Mouse (Mus musculus) forebrain, embryonic 15.5 days (tissue): ENCODE results near the gene Wnt7a. TPM values are rescaled to one million over a fixed set of nuclear protein-coding genes. Genes with fewer than 3 reads are reported as not detected.

ENCODE experiments used
- ATAC-seq: fragments of 200-750 bp; cut with Nextera tagmentation; replicated peaks from 2 replicates; pipeline ENCODE4 v1.8.0; 2017; ENCODE audit warnings: mild to moderate bottlenecking, moderate TSS enrichment, moderate library complexity
- H3K27ac ChIP-seq: fragments of 300-500 bp; sonication (generic); replicated peaks from 2 replicates; pipeline ENCODE4 v1.5.1; 2015; ENCODE audit warnings: mild to moderate bottlenecking, inconsistent platforms
- H3K27me3 ChIP-seq: fragments of 300-500 bp; sonication (generic); 2 replicates; pipeline ENCODE4 v1.6.1; 2015; ENCODE audit warnings: inconsistent platforms
- H3K36me3 ChIP-seq: fragments of 300-500 bp; sonication (generic); 2 replicates; pipeline ENCODE4 v1.6.1; 2015; ENCODE audit warnings: mild to moderate bottlenecking, inconsistent platforms
- H3K4me1 ChIP-seq: fragments of 300-500 bp; sonication (generic); 2 replicates; pipeline ENCODE4 v1.6.1; 2015; ENCODE audit warnings: inconsistent platforms
- H3K4me2 ChIP-seq: fragments of 300-500 bp; sonication (generic); replicated peaks from 2 replicates; pipeline ENCODE4 v1.6.1; 2015; ENCODE audit warnings: mild to moderate bottlenecking, inconsistent platforms
- H3K4me3 ChIP-seq: fragments of 300-500 bp; sonication (generic); 2 replicates; pipeline ENCODE4 v1.5.1; 2015; ENCODE audit warnings: mild to moderate bottlenecking, inconsistent platforms
- H3K9ac ChIP-seq: fragments of 300-500 bp; sonication (generic); replicated peaks from 2 replicates; pipeline ENCODE4 v1.6.1; 2015; ENCODE audit warnings: mild to moderate bottlenecking, inconsistent platforms
- H3K9me3 ChIP-seq: fragments of 300-500 bp; sonication (generic); 2 replicates; pipeline ENCODE4 v1.6.1; 2016; ENCODE audit warnings: inconsistent platforms
- WGBS: fragments of 180-500 bp; shearing (Covaris S2); methylation state at CpG from one replicate; pipeline ENCODE4 v1.1.7; 2015; ENCODE audit warnings: mixed read lengths; 5-methylcytosine and 5-hydroxymethylcytosine counted together
- polyA plus RNA-seq: library from polyadenylated mRNA; unstranded; fragments of >200 nt; fragmentation: Nextera tagmentation; extraction: Ambion mirVana; gene quantifications from 2 replicates; pipeline ENCODE4 v1.2.1, GENCODE M21; 2015

The Wnt7a gene
- polyA plus RNA-seq, 1 experiment from 2014 or later = 24.4 TPM

GRCm38 (mm10) chr6:91414890-91415289, 3.7 kb upstream of the Wnt7a start:
- peaks cover 15% of the 10 kb centered on the region for H3K4me1 ChIP-seq
- H3K9me3 ChIP-seq = no peaks in the 10 kb centered on the region
- no peaks in the 10 kb centered on the region for H3K36me3 ChIP-seq
- no peak overlapping the region for H3K4me2 ChIP-seq
- no peak overlapping the region for H3K4me3 ChIP-seq
- 0% methylated on average over 4 of the region's 4 CpGs for WGBS
- no peak for ATAC-seq
- H3K27ac ChIP-seq = no peak overlapping the region
- H3K27me3 ChIP-seq = 0 out of 2 replicates have a peak, but pooled peaks cover 5% of the 10 kb centered on the region
- no peak overlapping the region for H3K9ac ChIP-seq

DNA sequence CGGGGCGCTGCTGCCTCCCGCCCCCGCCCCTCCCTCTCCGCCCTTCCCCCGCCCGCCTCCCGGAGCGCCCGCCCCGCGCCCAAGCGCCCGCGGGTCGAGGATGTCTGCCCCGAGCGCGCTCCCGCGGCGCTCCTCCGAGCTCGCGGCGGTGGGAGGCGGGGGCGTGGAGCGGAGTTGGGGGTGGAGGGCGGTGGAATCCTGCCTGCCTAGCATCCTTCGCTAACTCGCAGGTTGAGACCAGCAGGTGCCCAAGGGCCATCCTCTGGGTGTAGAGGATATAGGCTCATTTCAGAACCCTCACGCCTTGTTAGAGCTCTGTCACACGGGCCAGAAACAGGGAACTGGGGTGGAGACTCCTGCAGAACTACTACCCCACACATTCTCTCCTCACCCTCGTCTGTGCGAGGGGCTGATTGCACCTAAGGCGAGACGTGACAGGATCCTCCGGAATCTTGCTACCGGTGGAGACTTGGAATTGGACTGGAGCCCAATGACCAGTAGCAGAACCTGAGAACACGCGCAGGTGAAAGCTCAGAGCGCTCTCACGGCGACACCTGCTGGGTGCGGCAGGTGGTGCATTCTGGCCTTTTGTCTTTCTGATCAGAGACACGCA, 312 bp upstream of the Wnt7a start:
- H3K4me1 ChIP-seq = peaks cover 31% of the 10 kb centered on the region
- peak overlapping the region; percentile 83 for H3K9ac ChIP-seq
- peak overlapping the region; percentile 91 for H3K4me2 ChIP-seq
- peak overlapping the region; percentile 93 for H3K4me3 ChIP-seq
- peaks cover 7% of the 10 kb centered on the region for H3K36me3 ChIP-seq
- H3K27me3 ChIP-seq = 0 out of 2 replicates have a peak, but pooled peaks cover 3% of the 10 kb centered on the region
- WGBS = under 1% methylated on average over 41 of the region's 47 CpGs
- H3K27ac ChIP-seq = peak overlapping the region; percentile 90
- no peaks in the 10 kb centered on the region for H3K9me3 ChIP-seq
- ATAC-seq = peak; percentile 62

DNA sequence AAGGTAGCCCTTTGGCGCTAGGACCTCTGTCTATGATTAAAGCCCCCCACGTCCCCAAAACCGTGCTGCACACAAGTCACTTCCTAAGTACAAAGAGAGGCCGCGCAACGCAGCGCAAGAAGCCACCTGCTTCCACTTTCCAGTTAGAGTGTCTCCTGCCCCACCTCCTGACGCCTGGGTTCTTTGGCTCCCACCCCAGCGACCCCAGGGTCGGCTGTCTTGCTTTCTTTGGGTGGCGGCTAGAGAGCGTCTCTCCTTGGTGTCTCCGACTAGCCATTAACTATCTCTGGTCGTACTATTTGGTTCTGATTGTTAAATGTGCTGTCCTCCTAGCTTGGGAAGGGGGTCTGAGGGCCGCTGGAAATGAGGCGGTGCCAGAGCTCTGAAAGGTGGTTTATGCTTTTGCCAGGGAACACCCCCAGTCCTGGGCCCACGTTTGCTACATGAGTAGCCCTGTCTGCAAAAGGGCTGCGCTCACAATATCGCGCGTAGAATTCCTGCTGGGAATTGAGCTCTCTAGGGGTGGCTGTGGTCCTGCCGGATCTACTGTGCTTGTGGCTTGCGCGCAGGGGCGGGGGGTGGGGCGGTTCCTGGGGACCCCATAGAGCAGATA, 889 bp downstream of the Wnt7a start:
- H3K4me3 ChIP-seq = peak overlapping the region; percentile 93
- 0 out of 2 replicates have a peak, but pooled peaks cover 3% of the 10 kb centered on the region for H3K27me3 ChIP-seq
- H3K9ac ChIP-seq = peak overlapping the region; percentile 83
- peaks cover 31% of the 10 kb centered on the region for H3K4me1 ChIP-seq
- H3K36me3 ChIP-seq = peaks cover 19% of the 10 kb centered on the region
- WGBS = 0% methylated on average over 26 of the region's 26 CpGs
- H3K27ac ChIP-seq = peak overlapping the region; percentile 90
- peak; percentile 36 for ATAC-seq
- peak overlapping the region; percentile 91 for H3K4me2 ChIP-seq
- H3K9me3 ChIP-seq = no peaks in the 10 kb centered on the region

DNA sequence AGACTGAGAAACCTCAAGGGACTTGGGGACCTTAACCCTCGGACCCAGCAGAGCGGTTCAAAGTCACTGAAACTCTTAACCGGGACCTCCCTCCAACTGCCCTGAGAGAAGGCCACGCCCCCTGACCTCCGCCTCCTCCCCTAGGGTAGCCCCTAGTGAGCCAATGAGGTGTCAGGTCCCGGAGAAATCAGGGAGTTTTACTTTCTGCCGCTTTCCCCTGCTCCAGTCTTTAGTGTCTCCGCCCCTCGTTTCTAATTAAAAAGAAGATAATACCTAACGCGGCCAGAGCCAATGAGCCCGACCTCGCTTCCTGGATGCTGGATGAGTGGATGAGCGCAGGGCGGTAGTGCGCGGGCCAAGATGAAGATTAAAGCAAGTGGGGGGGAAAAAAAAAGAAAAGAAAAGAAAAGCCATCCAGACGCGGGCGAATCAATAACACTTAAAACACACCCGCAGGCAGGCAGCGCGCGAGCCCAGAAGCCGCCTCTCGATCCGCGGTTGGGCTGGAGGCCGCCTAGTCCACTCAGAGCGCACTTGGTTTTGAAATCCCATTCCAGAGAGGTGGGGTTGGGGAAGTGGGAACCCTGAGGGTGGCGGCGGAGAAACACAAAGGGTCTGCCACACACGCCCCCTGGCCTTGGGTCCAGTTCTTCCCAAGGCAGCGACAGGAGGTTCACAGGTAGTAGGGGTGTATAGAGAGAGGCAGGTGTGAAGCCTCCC, 1.6 kb downstream of the Wnt7a start:
- Histone ChIP-seq H3K4me2 (peak overlapping the region; percentile 91), H3K4me1 (peaks cover 31% of the 10 kb centered on the region), H3K9me3 (no peaks in the 10 kb centered on the region), H3K36me3 (peaks cover 22% of the 10 kb centered on the region), H3K27me3 (0 out of 2 replicates have a peak, but pooled peaks cover 3% of the 10 kb centered on the region), H3K4me3 (peak overlapping the region; percentile 93), H3K9ac (peak overlapping the region; percentile 83), H3K27ac (peak overlapping the region; percentile 90)
- under 1% methylated on average over 34 of the region's 34 CpGs for WGBS
- ATAC-seq = 0 out of 2 replicates have a peak, but pooled peaks have one; percentile 9

DNA sequence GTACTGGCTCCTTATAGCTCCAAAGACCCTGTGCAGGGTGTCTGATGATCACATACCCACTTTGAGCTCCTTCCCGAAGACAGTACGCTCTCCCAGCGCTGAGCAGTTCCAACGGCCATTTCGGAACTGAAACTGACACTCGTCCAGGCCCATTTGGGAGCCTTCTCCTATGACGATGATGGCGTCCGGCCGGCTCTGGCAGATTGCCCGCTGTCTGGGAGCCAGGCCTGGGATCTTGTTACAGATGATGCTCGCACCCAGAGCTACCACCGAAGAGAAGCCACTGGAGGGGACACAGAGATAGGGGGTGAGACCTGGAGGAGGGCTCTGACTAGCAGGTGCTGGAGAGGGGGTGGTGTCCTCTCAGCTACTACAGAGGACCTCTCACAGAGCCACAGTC, 2.5 kb downstream of the Wnt7a start:
- Histone ChIP-seq H3K4me2 (peak overlapping the region; percentile 91), H3K36me3 (peaks cover 23% of the 10 kb centered on the region), H3K9ac (peak overlapping the region; percentile 83; the same call in 1 of the 2 replicates), H3K4me1 (peaks cover 31% of the 10 kb centered on the region), H3K4me3 (peak overlapping the region; percentile 93; the same call in 1 of the 2 replicates), H3K27me3 (no peaks in the 10 kb centered on the region), H3K9me3 (no peaks in the 10 kb centered on the region), H3K27ac (no peak overlapping the region)
- ATAC-seq = no peak
- WGBS = 69% methylated on average over 13 of the region's 13 CpGs

DNA sequence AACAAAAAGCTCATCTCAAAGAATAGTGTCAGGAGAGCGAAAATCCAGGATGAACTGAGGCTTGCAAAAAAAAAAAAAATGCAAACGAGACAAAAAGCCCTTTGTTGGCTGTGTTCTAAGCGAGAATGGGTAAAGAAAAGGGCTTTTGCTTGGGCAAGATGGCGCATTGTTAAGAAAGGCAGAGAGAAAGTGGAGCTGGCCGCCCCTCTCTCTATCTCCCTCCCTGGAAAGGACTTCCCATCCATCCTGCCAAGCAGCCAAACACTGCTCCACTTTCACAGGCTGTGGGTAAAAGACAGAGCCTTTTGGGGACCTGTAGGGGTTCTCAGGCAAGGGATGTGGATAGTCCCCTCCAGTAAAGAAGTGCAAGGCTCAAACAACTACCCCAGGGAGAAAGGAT, 9.6 kb downstream of the Wnt7a start:
- Histone ChIP-seq H3K27ac (peak overlapping the region; percentile 63), H3K4me3 (no peak overlapping the region), H3K4me1 (peaks cover 27% of the 10 kb centered on the region), H3K36me3 (peaks cover 17% of the 10 kb centered on the region), H3K9me3 (no peaks in the 10 kb centered on the region), H3K4me2 (no peak overlapping the region), H3K27me3 (no peaks in the 10 kb centered on the region), H3K9ac (no peak overlapping the region)
- peak; percentile 23; the same call in 1 of the 2 replicates for ATAC-seq
- WGBS = 4% methylated on average over 5 of the region's 5 CpGs

GRCm38 (mm10) chr6:91400514-91400913, 10.6 kb downstream of the Wnt7a start:
- ATAC-seq = no peak
- Histone ChIP-seq H3K9ac (no peak overlapping the region), H3K36me3 (peaks cover 6% of the 10 kb centered on the region), H3K9me3 (no peaks in the 10 kb centered on the region), H3K4me2 (no peak overlapping the region), H3K27ac (no peak overlapping the region), H3K4me1 (peaks cover 27% of the 10 kb centered on the region), H3K27me3 (no peaks in the 10 kb centered on the region), H3K4me3 (no peak overlapping the region)
- 81% methylated on average over 12 of the region's 12 CpGs for WGBS

DNA sequence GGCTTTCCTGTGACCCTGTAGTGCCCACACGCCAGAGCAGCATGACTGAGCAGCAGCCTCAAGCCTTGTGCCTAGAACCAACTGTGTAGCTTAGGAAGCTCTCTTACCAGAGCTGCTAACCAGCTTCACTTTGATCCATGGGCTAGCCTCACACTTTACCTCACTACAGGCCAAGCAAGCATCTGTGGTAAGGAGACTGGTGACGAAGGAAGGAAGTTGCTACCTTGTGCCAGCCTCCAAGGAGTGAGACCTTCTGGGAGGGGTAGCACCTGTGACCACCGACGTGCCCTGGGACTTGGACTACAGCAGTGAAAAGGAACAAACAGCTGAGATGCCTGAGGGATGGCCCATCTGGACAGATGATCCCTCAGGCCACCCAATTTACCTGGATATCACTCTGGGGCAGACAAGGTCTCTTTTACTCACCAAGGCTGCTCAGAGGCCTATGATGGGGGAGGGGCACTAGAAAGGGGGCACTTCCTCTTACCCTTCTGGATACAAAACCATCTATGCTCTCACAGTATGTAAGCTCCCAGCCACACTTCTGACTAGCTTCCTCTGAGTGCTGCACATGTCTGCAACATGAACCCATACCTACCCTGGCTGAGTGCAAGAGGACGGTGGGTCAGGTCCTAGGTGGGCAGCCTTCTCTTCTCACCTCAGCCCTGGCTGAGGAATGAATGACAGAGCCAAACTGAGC, 18.5 kb downstream of the Wnt7a start:
- Histone ChIP-seq H3K4me3 (no peak overlapping the region), H3K27me3 (no peaks in the 10 kb centered on the region), H3K36me3 (peaks cover 30% of the 10 kb centered on the region), H3K4me2 (no peak overlapping the region), H3K9me3 (no peaks in the 10 kb centered on the region), H3K9ac (no peak overlapping the region), H3K27ac (no peak overlapping the region), H3K4me1 (no peaks in the 10 kb centered on the region)
- WGBS = 94% methylated on average over 5 of the region's 5 CpGs
- no peak for ATAC-seq

DNA sequence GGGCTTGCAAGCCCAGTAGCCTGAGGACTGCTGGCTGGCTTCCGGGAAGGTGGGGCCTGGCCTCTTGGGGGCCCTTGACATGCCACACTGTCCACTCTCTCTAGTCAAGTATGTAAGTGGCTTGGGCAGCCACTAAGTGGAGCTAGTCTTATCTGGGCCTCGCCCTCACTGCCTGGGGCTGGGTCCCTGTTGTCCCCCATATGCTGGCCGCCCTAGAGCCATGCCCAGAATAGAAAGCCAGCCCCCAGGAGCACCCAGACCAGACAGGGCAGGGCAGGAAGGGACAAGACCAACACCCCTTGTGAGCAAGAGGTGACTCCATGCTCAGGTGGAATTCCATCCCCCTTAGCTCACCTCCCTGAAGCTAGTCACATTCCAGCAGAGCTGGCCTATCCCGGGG, 22.0 kb downstream of the Wnt7a start:
- no peak overlapping the region for H3K4me3 ChIP-seq
- no peaks in the 10 kb centered on the region for H3K27me3 ChIP-seq
- no peak overlapping the region for H3K27ac ChIP-seq
- WGBS = 77% methylated on average over 4 of the region's 4 CpGs
- H3K36me3 ChIP-seq = peaks cover 34% of the 10 kb centered on the region
- ATAC-seq = no peak
- H3K4me1 ChIP-seq = no peaks in the 10 kb centered on the region
- H3K9me3 ChIP-seq = no peaks in the 10 kb centered on the region
- no peak overlapping the region for H3K4me2 ChIP-seq
- H3K9ac ChIP-seq = no peak overlapping the region

GRCm38 (mm10) chr6:91384415-91384814, 26.7 kb downstream of the Wnt7a start:
- H3K4me1 ChIP-seq = peaks cover 4% of the 10 kb centered on the region
- no peak overlapping the region for H3K4me2 ChIP-seq
- H3K4me3 ChIP-seq = no peak overlapping the region
- no peak for ATAC-seq
- WGBS = 81% methylated on average over 2 of the region's 2 CpGs
- no peaks in the 10 kb centered on the region for H3K27me3 ChIP-seq
- no peaks in the 10 kb centered on the region for H3K9me3 ChIP-seq
- 0 out of 2 replicates have a peak, but pooled peaks cover 7% of the 10 kb centered on the region for H3K36me3 ChIP-seq
- no peak overlapping the region for H3K27ac ChIP-seq
- no peak overlapping the region for H3K9ac ChIP-seq

- no peak overlapping the region for H3K9ac ChIP-seq
- peaks cover 10% of the 10 kb centered on the region for H3K4me1 ChIP-seq
- H3K27ac ChIP-seq = no peak overlapping the region
- no peak overlapping the region for H3K4me3 ChIP-seq
- WGBS = 52% methylated on average over 2 of the region's 2 CpGs
- H3K4me2 ChIP-seq = no peak overlapping the region
- 0 out of 2 replicates have a peak, but pooled peaks cover 7% of the 10 kb centered on the region for H3K36me3 ChIP-seq
- H3K27me3 ChIP-seq = no peaks in the 10 kb centered on the region
- ATAC-seq = no peak
- no peaks in the 10 kb centered on the region for H3K9me3 ChIP-seq
These were observed 27.3 kb downstream of the Wnt7a start for GRCm38 (mm10) chr6:91383871-91384270.
